12 mouse cellular contexts compared by ENCODE assay signal in the genomic region with DNA sequence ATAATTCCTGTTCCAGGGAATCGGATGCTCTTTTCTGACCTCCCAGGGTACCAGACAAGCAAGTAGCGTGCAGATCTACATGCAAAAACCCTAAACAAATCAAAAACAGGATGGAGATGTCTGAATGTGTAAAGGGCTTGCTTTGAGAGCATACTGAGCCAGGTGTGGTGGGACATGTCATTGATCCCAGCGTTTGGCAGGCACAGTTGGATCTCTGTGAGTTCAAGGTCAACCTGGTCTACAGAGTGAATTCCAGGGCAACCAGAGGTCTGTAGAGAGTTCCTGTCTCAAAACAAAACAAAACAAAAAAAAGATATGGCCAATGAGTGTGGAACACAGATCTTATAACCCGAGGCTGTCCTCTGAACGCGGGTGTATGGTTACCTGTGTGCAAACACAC. TPM values are rescaled to one million over a fixed set of nuclear protein-coding genes. Genes with fewer than 3 reads are reported as not detected.
A peak's percentile ranks its signal among the peaks of the same experiment; 100 is the strongest.
DNase-seq lines count a peak whose midpoint lies in the region; ATAC-seq and TF ChIP-seq lines count a peak whose summit lies in the region.
"Had no signal": no experiment of that assay in that cellular context is flagged by ENCODE, and none has a peak within 500 bp of the region (broad histone marks: within the 10 kb centered on the region; RNA-seq: fewer than 3 reads in every experiment).

No protein-coding gene starts in this region.

- no peak for TF ChIP-seq EP300 in liver, postnatal 0 days (IDR thresholded peaks at IDR 0.05; ENCODE audit: low read depth)

- no peak overlapping the region for H3K9ac ChIP-seq in kidney, embryonic 14.5 days (ENCODE audit: low read depth, low read length)
- H3K9ac ChIP-seq in liver, postnatal 0 days (replicated peaks): no peak overlapping the region; the same call in 1 of the 2 replicates
- H3K9ac ChIP-seq: hindbrain, embryonic 15.5 days had no signal

- ATAC-seq in erythroblast, adult 5-6 weeks (replicated peaks; ENCODE audit: low FRiP score, poor library complexity, severe bottlenecking): no peak
- no peak for ATAC-seq in kidney, embryonic 14.5 days (ENCODE audit: low FRiP score, low TSS enrichment)
- ATAC-seq in liver, postnatal 0 days: no peak

- no peak overlapping the region for H3K27ac ChIP-seq in kidney, embryonic 14.5 days (ENCODE audit: low read depth, low read length)
- H3K27ac ChIP-seq in liver, postnatal 0 days (ENCODE audit: low read depth): no peak overlapping the region
- H3K27ac ChIP-seq: neural tube, embryonic 12.5 days had no signal

- no peak for DNase-seq in kidney, adult 18-20 months
- DNase-seq in ZHBTc4 (ENCODE audit: low read depth, low spot score): peak; percentile 40
- no peak for DNase-seq in liver, postnatal 0 days
- DNase-seq in thymus, postnatal 0 days (ENCODE audit: low spot score): no peak
- no peak for DNase-seq in frontal cortex, postnatal 10 days (ENCODE audit: low spot score in 2 of 2)

- no peak for TF ChIP-seq CTCF in liver, postnatal 0 days (IDR thresholded peaks at IDR 0.05; ENCODE audit: low read depth)

- H3K9me3 ChIP-seq in erythroblast, embryonic 14.5 days (ENCODE audit: control insufficient read depth, low read length): no peaks in the 10 kb centered on the region
- H3K9me3 ChIP-seq in kidney, embryonic 14.5 days (ENCODE audit: control insufficient read depth, low read length): no peaks in the 10 kb centered on the region
- no peaks in the 10 kb centered on the region for H3K9me3 ChIP-seq in liver, postnatal 0 days (ENCODE audit: low read length)
- H3K9me3 ChIP-seq: hindbrain, embryonic 15.5 days; midbrain, embryonic 10.5 days; neural tube, embryonic 12.5 days had no signal

- H3K27me3 ChIP-seq in erythroblast, embryonic 14.5 days (ENCODE audit: control insufficient read depth): no peaks in the 10 kb centered on the region
- H3K27me3 ChIP-seq in kidney, embryonic 14.5 days (ENCODE audit: control insufficient read depth, insufficient read depth, low read length): no peaks in the 10 kb centered on the region
- no peaks in the 10 kb centered on the region for H3K27me3 ChIP-seq in liver, postnatal 0 days (ENCODE audit: insufficient read depth, low read length)
- H3K27me3 ChIP-seq: hindbrain, embryonic 15.5 days; neural tube, embryonic 12.5 days had no signal

- H3K4me3 ChIP-seq in erythroblast, embryonic 14.5 days (replicated peaks): peak overlapping the region; percentile 86
- no peak overlapping the region for H3K4me3 ChIP-seq in kidney, embryonic 14.5 days (ENCODE audit: low read length)
- H3K4me3 ChIP-seq in liver, postnatal 0 days (ENCODE audit: low read depth, low read length): no peak overlapping the region

- peaks cover 67% of the 10 kb centered on the region for H3K36me3 ChIP-seq in erythroblast, embryonic 14.5 days (ENCODE audit: control insufficient read depth)
- H3K36me3 ChIP-seq in kidney, embryonic 14.5 days (ENCODE audit: control insufficient read depth, insufficient read depth, low read length): peaks cover 52% of the 10 kb centered on the region
- peaks cover 54% of the 10 kb centered on the region for H3K36me3 ChIP-seq in liver, postnatal 0 days (replicated peaks; ENCODE audit: insufficient read depth, low read length)
- H3K36me3 ChIP-seq: hindbrain, embryonic 15.5 days had no signal

- peaks cover 92% of the 10 kb centered on the region for H3K4me1 ChIP-seq in erythroblast, embryonic 14.5 days (ENCODE audit: control insufficient read depth)
- peaks cover 39% of the 10 kb centered on the region for H3K4me1 ChIP-seq in kidney, embryonic 14.5 days (ENCODE audit: control insufficient read depth, insufficient read depth, low read length)
- peaks cover 45% of the 10 kb centered on the region for H3K4me1 ChIP-seq in liver, postnatal 0 days (ENCODE audit: insufficient read depth)

- H3K4me2 ChIP-seq in kidney, embryonic 14.5 days (replicated peaks; ENCODE audit: low read depth, low read length): 0 out of 2 replicates have a peak overlapping the region, but pooled peaks have one; percentile 4
- H3K4me2 ChIP-seq in liver, postnatal 0 days (ENCODE audit: low read depth, low read length): peak overlapping the region; percentile 94

- 87% methylated on average over 6 of the region's 6 CpGs for WGBS in kidney, embryonic 14.5 days
- 79% methylated on average over 6 of the region's 6 CpGs for WGBS in liver, postnatal 0 days (ENCODE audit: insufficient replicate concordance)

RNA-seq across cellular contexts. Expression of gene Afmid, which starts 2.3 kb away (rescaled TPM):
- polyA plus RNA-seq in erythroblast, embryonic 14.5 days (2012): 0.41 and 2.3 TPM in 2 replicates
- 37.0 and 47.3 TPM in 2 replicates for total RNA-seq in erythroblast, adult 5-6 weeks (2015; ENCODE audit: low replicate concordance)
- total RNA-seq in erythroblast, adult 5-6 weeks (2017; ENCODE audit: low replicate concordance): 67.8 and 81.4 TPM in 2 replicates
- 3.6 and 4.1 TPM in 2 replicates for polyA plus RNA-seq in kidney, embryonic 14.5 days (2014; fragmentation: Nextera tagmentation; extraction: Ambion mirVana)
- polyA plus RNA-seq in liver, postnatal 0 days (2015; fragmentation: Nextera tagmentation; extraction: Ambion mirVana): 32.9 and 34.4 TPM in 2 replicates
- 6.5 and 6.9 TPM in 2 replicates for polyA plus RNA-seq in thymus, postnatal 0 days (2015; fragmentation: Nextera tagmentation; extraction: Ambion mirVana)

RNA-seq across cellular contexts. Expression of gene Tk1, which starts 2.5 kb away (rescaled TPM):
- 17.8 and 29.7 TPM in 2 replicates for polyA plus RNA-seq in erythroblast, embryonic 14.5 days (2012)
- 89.2 and 89.4 TPM in 2 replicates for total RNA-seq in erythroblast, adult 5-6 weeks (2015; ENCODE audit: low replicate concordance)
- total RNA-seq in erythroblast, adult 5-6 weeks (2017; ENCODE audit: low replicate concordance): 157 and 212 TPM in 2 replicates
- 129 and 174 TPM in 2 replicates for polyA plus RNA-seq in kidney, embryonic 14.5 days (2014; fragmentation: Nextera tagmentation; extraction: Ambion mirVana)
- 96.8 and 101 TPM in 2 replicates for polyA plus RNA-seq in liver, postnatal 0 days (2015; fragmentation: Nextera tagmentation; extraction: Ambion mirVana)
- 119 and 133 TPM in 2 replicates for polyA plus RNA-seq in thymus, postnatal 0 days (2015; fragmentation: Nextera tagmentation; extraction: Ambion mirVana)

RNA-seq across cellular contexts. Expression of gene Gm20708, which starts 13.9 kb away (rescaled TPM):
- polyA plus RNA-seq in erythroblast, embryonic 14.5 days (2012): 0.16 TPM in 2 replicates
- 62.3 and 66.5 TPM in 2 replicates for total RNA-seq in erythroblast, adult 5-6 weeks (2015; ENCODE audit: low replicate concordance)
- total RNA-seq in erythroblast, adult 5-6 weeks (2017; ENCODE audit: low replicate concordance): 31.9 and 39.7 TPM in 2 replicates
- 0.58 and 0.59 TPM in 2 replicates for polyA plus RNA-seq in kidney, embryonic 14.5 days (2014; fragmentation: Nextera tagmentation; extraction: Ambion mirVana)
- polyA plus RNA-seq in liver, postnatal 0 days (2015; fragmentation: Nextera tagmentation; extraction: Ambion mirVana): 0.33 and 0.48 TPM in 2 replicates
- polyA plus RNA-seq in thymus, postnatal 0 days (2015; fragmentation: Nextera tagmentation; extraction: Ambion mirVana): 0.13 and 0.48 TPM in 2 replicates
- polyA plus RNA-seq: neural tube, embryonic 12.5 days; testis, adult 2 months had no signal

RNA-seq across cellular contexts. Expression of gene Syngr2, which starts 13.9 kb away (rescaled TPM):
- polyA plus RNA-seq in erythroblast, embryonic 14.5 days (2012): 7.2 and 10.2 TPM in 2 replicates
- total RNA-seq in erythroblast, adult 5-6 weeks (2015; ENCODE audit: low replicate concordance): 52.9 and 77.2 TPM in 2 replicates
- total RNA-seq in erythroblast, adult 5-6 weeks (2017; ENCODE audit: low replicate concordance): 32.5 and 46.5 TPM in 2 replicates
- 75.1 and 85.7 TPM in 2 replicates for polyA plus RNA-seq in kidney, embryonic 14.5 days (2014; fragmentation: Nextera tagmentation; extraction: Ambion mirVana)
- polyA plus RNA-seq in liver, postnatal 0 days (2015; fragmentation: Nextera tagmentation; extraction: Ambion mirVana): 60.6 and 62.2 TPM in 2 replicates
- polyA plus RNA-seq in thymus, postnatal 0 days (2015; fragmentation: Nextera tagmentation; extraction: Ambion mirVana): 100.0 and 116 TPM in 2 replicates

RNA-seq across cellular contexts. Expression of gene Birc5, which starts 25.6 kb away (rescaled TPM):
- 47.2 and 54.9 TPM in 2 replicates for polyA plus RNA-seq in erythroblast, embryonic 14.5 days (2012)
- 83.4 and 115 TPM in 2 replicates for total RNA-seq in erythroblast, adult 5-6 weeks (2015; ENCODE audit: low replicate concordance)
- 178 and 180 TPM in 2 replicates for total RNA-seq in erythroblast, adult 5-6 weeks (2017; ENCODE audit: low replicate concordance)
- 350 and 420 TPM in 2 replicates for polyA plus RNA-seq in kidney, embryonic 14.5 days (2014; fragmentation: Nextera tagmentation; extraction: Ambion mirVana)
- 193 and 197 TPM in 2 replicates for polyA plus RNA-seq in liver, postnatal 0 days (2015; fragmentation: Nextera tagmentation; extraction: Ambion mirVana)
- 457 and 480 TPM in 2 replicates for polyA plus RNA-seq in thymus, postnatal 0 days (2015; fragmentation: Nextera tagmentation; extraction: Ambion mirVana)
